ENCODE assay signal across 9 mouse cellular contexts in the genomic region with DNA sequence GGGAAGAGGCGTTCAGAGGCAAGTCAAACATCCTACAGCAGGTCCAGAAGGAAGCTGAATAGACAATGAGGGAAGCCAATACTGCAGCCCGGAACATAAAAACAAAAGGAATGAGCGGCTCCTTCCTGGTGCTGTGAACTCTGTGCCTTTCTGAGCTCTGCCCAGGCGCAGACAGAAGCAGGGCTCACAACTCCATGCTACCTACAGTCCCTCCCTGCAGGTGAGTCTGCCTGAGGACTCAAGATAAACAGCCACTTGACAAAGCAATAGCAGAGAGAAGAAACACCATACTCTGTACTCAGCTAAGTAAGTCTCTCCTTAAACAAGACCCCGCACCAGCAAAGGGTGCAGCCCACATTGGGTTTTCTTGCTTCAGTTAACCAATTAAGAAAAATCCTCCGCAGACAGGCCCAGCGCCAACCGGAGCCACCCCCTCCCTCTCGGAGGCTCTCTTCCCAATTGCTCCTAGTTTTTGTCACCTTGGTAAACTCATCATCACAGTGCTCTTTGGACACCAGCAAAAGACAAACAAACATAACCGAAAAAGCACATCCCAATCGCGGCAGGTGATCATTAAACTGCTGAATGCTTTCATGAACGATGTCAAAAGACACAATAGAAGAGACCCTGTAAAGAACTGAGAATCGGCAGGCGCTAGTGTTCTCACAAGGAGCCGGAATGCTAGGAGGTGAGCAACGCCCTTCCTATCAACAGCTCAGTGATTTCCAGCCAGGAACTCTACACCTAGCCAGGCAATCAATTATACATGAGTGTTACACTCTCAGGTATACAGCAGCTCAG. TPM values are rescaled to one million over a fixed set of nuclear protein-coding genes. Genes with fewer than 3 reads are reported as not detected.
A peak's percentile ranks its signal among the peaks of the same experiment; 100 is the strongest.
DNase-seq lines count a peak whose midpoint lies in the region; ATAC-seq lines count a peak whose summit lies in the region.
"Had no signal": no experiment of that assay in that cellular context is flagged by ENCODE, and none has a peak within 500 bp of the region (broad histone marks: within the 10 kb centered on the region; RNA-seq: fewer than 3 reads in every experiment).

No protein-coding gene starts in this region.

- peak overlapping the region; percentile 63 for H3K9ac ChIP-seq in heart, embryonic 14.5 days (ENCODE audit: low read length)
- no peak overlapping the region for H3K9ac ChIP-seq in hindbrain, embryonic 11.5 days (ENCODE audit: low read depth, low read length)
- H3K9ac ChIP-seq in midbrain, embryonic 13.5 days (replicated peaks) = no peak overlapping the region; the same call in 1 of the 2 replicates

- peaks cover 48 to 92% of the 10 kb centered on the region in 2 experiments for H3K4me1 ChIP-seq in heart, embryonic 14.5 days (ENCODE audit: control insufficient read depth in 2 of 2, insufficient read depth in 2 of 2, low read length in 2 of 2)
- H3K4me1 ChIP-seq in hindbrain, embryonic 11.5 days (replicated peaks; ENCODE audit: control insufficient read depth, insufficient read depth, low read length) = peaks cover 2% of the 10 kb centered on the region; the same call in 1 of the 2 replicates
- peaks cover 37% of the 10 kb centered on the region for H3K4me1 ChIP-seq in midbrain, embryonic 13.5 days (replicated peaks)

- H3K27ac ChIP-seq in heart, embryonic 14.5 days (replicated peaks in 1 of 2; ENCODE audit: control insufficient read depth in 1 of 2, insufficient read depth in 1 of 2, low read depth in 2 of 2, low read length in 2 of 2) = peak overlapping the region; percentile 60 to 95
- no peak overlapping the region for H3K27ac ChIP-seq in hindbrain, embryonic 11.5 days (ENCODE audit: low read depth, low read length)
- no peak overlapping the region for H3K27ac ChIP-seq in midbrain, embryonic 13.5 days

- H3K4me3 ChIP-seq in heart, embryonic 14.5 days (ENCODE audit: control insufficient read depth in 1 of 2, insufficient read depth in 1 of 2, low read depth in 1 of 2, low read length in 2 of 2) = 0 out of 4 replicates have a peak overlapping the region, but pooled peaks of 1 of the 2 experiments have one; percentile 4
- H3K4me3 ChIP-seq in hindbrain, embryonic 11.5 days (ENCODE audit: low read depth, low read length) = no peak overlapping the region
- H3K4me3 ChIP-seq in midbrain, embryonic 13.5 days (replicated peaks) = peak overlapping the region; percentile 16

- 14% methylated on average over 17 of the region's 17 CpGs for WGBS in heart, embryonic 14.5 days
- WGBS in hindbrain, embryonic 11.5 days = 6% methylated on average over 17 of the region's 17 CpGs
- 3% methylated on average over 17 of the region's 17 CpGs for WGBS in midbrain, embryonic 13.5 days

- no peak for ATAC-seq in heart, embryonic 14.5 days (ENCODE audit: insufficient number of reproducible peaks, insufficient read depth, low FRiP score, low read depth)
- 0 out of 2 replicates have a peak, but pooled peaks have one; percentile 22 for ATAC-seq in hindbrain, embryonic 11.5 days (ENCODE audit: low FRiP score)
- ATAC-seq in midbrain, embryonic 13.5 days = peak; percentile 55; the same call in 1 of the 2 replicates
- ATAC-seq: Patski had no signal

- peak overlapping the region; percentile 55 for H3K4me2 ChIP-seq in heart, embryonic 14.5 days (ENCODE audit: low read length)
- H3K4me2 ChIP-seq in hindbrain, embryonic 11.5 days (replicated peaks; ENCODE audit: low read depth, low read length) = peak overlapping the region; percentile 16
- H3K4me2 ChIP-seq in midbrain, embryonic 13.5 days (replicated peaks) = peak overlapping the region; percentile 45

- DNase-seq in heart, adult 9 months (ENCODE audit: low spot score in 2 of 2) = no peak
- peak; percentile 40 for DNase-seq in brain, adult 2 months (ENCODE audit: low read depth, low spot score)
- DNase-seq in hindbrain, embryonic 11.5 days (ENCODE audit: low spot score) = no peak
- no peak for DNase-seq in adrenal gland, postnatal 36 days
- no peak for DNase-seq in thymus, postnatal 4 days
- no peak for DNase-seq in thymus, postnatal 25 days

- no peaks in the 10 kb centered on the region for H3K9me3 ChIP-seq in heart, embryonic 14.5 days (ENCODE audit: control insufficient read depth, low read length)
- no peaks in the 10 kb centered on the region for H3K9me3 ChIP-seq in hindbrain, embryonic 11.5 days (ENCODE audit: control insufficient read depth, low read length)
- H3K9me3 ChIP-seq in midbrain, embryonic 13.5 days = no peaks in the 10 kb centered on the region

- no peaks in the 10 kb centered on the region for H3K27me3 ChIP-seq in heart, embryonic 14.5 days (ENCODE audit: control insufficient read depth, insufficient read depth, low read length)
- H3K27me3 ChIP-seq in hindbrain, embryonic 11.5 days (ENCODE audit: control insufficient read depth, insufficient read depth, low read length) = no peaks in the 10 kb centered on the region
- 0 out of 2 replicates have a peak, but pooled peaks cover 3% of the 10 kb centered on the region for H3K27me3 ChIP-seq in midbrain, embryonic 13.5 days
- H3K27me3 ChIP-seq: Patski had no signal

- no peaks in the 10 kb centered on the region for H3K36me3 ChIP-seq in heart, embryonic 14.5 days (ENCODE audit: control insufficient read depth, insufficient read depth, low read length)
- no peaks in the 10 kb centered on the region for H3K36me3 ChIP-seq in hindbrain, embryonic 11.5 days (ENCODE audit: control insufficient read depth, insufficient read depth, low read length)
- H3K36me3 ChIP-seq in midbrain, embryonic 13.5 days = 0 out of 2 replicates have a peak, but pooled peaks cover 3% of the 10 kb centered on the region

RNA-seq across cellular contexts. Expression of a gene that starts 45.4 kb away (rescaled TPM):
- polyA plus RNA-seq in heart, embryonic 14.5 days (2014; fragmentation: Nextera tagmentation; extraction: Ambion mirVana) = 41.3 and 43.9 TPM in 2 replicates
- 12.8 and 17.4 TPM in 2 replicates for polyA plus RNA-seq in hindbrain, embryonic 11.5 days (2014; fragmentation: Nextera tagmentation; extraction: Ambion mirVana)
- polyA plus RNA-seq in midbrain, embryonic 13.5 days (2015; fragmentation: Nextera tagmentation; extraction: Ambion mirVana) = 11.1 and 12.7 TPM in 2 replicates
- 10 to 100 TPM; 59.4 to 88.9 TPM for total RNA-seq in adrenal gland, postnatal 36 days (2021)

Comparison
In these comparisons a context has a peak if more than half of its experiments do, and no peak if none do; other contexts are left out.
1. H3K27ac ChIP-seq: peak in heart, embryonic 14.5 days (2 of 2); none in hindbrain, embryonic 11.5 days (single experiment) and midbrain, embryonic 13.5 days (single experiment).
2. Peak in every context shown above with its lines, with median percentiles within 50 percentile points of each other: H3K4me2 ChIP-seq.